Mouse (Mus musculus) adrenal gland, postnatal 14 days (tissue): ENCODE data around the gene Mok. TPM values are rescaled to one million over a fixed set of nuclear protein-coding genes. Genes with fewer than 3 reads are reported as not detected.
A peak's percentile ranks its signal among the peaks of the same experiment; 100 is the strongest.

Experiments used
- DNase-seq: peaks from one replicate; pipeline ENCODE4 v3.0.0; 2021; ENCODE audit warnings: mixed read lengths
- total RNA-seq: library from RNA; stranded (reverse); gene quantifications from 2 replicates; pipeline ENCODE4 v1.2.3, GENCODE M21; 2021

The Mok gene
- total RNA-seq, 1 experiment from 2014 or later = 0.93 TPM

DNA sequence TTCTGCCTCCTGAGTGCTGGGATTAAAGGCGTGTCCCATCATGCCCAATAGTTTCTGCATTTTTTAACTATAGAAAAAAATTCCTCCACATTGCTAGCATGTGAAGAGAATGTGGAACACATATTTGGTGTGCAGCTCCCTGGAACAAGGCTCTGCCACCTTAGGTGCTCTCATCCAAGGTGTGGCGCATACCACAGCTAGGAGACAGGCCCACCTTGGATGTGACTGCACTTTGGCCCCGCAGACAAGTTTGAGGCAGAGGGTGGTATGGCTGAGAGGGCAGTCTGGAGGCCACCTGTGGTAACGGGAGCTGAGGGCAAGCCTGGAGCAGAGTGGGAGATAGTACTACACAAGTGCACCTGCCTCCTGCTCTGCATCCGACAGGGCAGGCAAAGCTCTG, 31.9 kb downstream of the Mok start:
- no peak for DNase-seq

DNA sequence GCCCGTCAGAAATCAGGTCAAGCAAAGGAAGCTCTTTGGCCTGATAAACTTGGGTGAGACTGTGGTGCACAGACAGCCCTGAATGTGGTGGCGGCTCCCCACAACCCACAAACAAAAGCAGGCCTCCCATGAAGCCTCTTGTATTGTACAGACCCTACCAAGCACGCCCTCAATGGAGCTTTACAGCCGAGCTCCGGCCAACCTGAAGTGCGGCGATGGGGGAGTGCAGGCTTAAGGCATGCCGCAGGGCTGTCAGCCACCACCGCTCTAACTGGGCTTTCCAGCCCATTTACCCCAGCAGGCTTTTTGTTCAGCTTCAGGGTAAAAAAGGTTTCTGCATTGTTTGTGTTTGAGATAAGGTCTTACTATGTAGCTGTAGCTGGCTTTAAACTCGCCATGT, 32.3 kb downstream of the Mok start:
- no peak for DNase-seq

DNA sequence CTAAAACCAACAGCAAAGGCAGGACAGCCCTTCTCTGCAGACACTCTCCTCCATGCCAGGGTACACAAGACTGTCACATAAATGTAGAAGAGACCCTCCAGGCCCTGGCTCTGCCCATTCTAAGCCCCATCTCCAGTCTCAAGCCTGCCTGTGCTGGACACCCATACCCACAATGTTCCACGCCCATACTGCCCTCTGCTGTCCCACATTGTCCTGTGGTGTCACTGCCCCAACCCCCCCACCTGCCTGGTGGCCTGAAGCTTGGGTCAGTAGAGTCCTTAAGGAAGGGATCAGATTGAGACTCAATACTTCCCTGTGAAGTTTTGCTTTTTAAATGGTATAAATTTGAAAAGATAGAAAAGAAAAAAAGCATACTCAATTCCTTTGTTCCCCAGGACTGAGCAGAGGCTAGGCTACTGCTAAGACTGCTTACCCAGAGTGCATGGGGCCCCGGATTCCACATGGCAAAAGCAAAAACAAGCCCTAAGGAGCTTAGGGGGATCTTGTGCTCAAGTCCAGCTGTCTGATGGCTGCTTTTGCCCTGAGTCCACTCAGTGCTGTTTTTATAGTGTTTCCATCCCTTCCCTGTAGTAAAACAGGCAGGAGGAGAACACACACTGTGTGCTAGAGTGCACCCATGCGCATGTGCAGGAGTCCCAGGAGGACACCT, 34.3 kb downstream of the Mok start:
- peak; percentile 64 for DNase-seq

DNA sequence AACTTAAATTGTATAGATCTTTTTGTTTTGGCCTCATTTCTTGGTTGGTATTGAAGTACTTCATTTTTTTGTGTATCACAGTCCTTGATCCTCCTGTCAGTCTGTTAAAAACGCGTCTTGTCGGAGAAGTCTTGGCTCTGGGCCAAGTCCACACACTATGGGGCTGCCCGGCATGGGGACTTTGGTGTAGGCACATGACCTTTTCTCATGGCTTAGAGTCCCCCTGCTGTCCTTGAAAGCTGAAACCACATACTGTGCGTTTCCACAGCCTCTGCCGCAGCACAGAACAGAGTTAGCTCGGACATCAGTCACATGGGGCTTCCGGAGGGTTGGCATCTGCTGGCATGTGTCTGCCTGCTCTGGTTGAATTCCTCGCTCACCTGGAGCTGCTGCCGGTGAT, 36.5 kb downstream of the Mok start:
- peak; percentile 72 for DNase-seq

DNA sequence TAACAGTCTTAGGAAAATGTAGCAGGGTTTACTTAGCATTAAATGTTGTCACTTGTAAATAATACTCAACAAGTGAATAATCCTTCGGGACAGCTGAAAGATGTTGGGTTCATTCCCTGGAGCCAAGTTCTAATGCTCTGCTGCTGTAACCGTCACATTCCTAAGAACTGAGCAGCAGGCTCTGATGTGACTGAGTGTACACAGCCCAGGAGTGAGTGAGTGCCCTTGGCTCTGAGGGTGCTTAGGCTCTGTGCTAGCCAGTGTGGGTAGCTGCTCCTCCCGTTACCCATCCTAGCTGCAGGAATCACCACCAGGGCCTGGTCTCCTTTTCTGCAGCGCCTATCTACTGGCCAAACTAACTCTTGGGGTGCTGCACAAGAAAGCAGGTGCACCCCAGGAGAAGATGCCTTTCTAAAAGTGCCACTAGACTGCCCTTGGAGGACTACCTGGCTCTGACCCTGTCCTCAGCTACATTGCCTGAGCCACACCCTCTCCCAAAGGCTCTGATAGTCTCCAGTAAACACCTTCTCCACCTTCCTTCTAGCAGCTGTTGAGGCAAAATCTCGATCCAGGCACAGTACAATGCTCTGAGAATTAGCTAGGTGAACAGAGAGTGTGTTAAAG, 38.0 kb downstream of the Mok start:
- DNase-seq = no peak

- DNase-seq = no peak
These were observed 38.8 kb downstream of the Mok start for GRCm38 (mm10) chr12:110801876-110802464.

GRCm38 (mm10) chr12:110799226-110799625, 41.5 kb downstream of the Mok start:
- no peak for DNase-seq

DNA sequence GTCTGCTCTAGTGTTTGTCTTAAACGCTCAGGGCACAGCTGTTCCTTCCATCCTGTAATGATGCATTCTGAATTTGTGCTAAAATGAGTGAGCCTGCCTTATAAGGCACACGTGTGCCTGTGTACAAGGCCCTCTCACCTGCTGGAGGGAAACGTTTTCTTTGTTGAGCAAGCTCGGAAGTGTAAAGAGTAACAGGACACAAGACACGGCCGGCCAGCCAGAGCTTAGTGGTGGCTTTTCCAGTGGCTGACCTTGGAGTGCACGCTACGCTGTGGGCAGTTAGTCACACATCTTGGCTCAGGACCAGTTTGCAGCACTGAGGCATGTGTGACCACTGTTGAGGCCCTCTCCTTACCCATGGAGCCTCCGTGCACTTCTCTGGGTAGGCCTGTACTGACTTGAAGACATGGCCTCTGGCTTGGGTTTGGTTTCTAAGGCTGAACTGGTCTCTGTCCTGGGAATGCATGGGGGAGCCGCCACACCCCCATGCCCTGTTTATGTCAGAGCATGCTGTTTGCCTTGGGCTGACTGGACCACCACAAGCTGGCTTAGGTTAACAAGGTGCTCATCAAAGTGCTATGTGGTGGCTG, 42.8 kb downstream of the Mok start:
- DNase-seq = peak; percentile 86

GRCm38 (mm10) chr12:110797202-110797601, 43.5 kb downstream of the Mok start:
- DNase-seq = no peak

DNA sequence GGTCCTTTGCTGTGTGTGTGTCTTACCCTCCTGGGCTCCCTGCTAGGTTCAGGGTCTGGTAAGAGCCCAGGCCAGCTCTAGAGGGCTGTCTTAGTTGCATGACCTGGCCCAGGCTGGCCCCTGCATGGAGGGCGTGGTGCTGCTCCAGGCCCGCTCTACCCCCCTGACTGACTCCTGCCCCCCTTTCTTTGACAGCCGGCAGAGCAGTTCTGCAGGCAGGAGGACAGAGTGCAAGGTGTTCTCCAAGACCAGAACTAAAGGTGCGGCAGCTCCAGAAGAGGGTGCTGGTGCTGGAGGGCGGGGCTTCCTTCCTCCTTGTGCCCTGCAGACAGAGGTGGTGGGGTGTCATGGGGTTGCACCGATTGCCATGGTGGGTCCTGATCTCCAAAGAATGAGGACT, 44.0 kb downstream of the Mok start:
- no peak for DNase-seq

- DNase-seq = peak; percentile 39
These were observed 45.7 kb downstream of the Mok start for GRCm38 (mm10) chr12:110795035-110795434.

- DNase-seq = no peak
These were observed 49.7 kb downstream of the Mok start for GRCm38 (mm10) chr12:110791026-110791425.

- DNase-seq = no peak
These were observed 50.2 kb downstream of the Mok start for GRCm38 (mm10) chr12:110790580-110790979.

GRCm38 (mm10) chr12:110786243-110786642, 54.5 kb downstream of the Mok start:
- peak; percentile 36 for DNase-seq

DNA sequence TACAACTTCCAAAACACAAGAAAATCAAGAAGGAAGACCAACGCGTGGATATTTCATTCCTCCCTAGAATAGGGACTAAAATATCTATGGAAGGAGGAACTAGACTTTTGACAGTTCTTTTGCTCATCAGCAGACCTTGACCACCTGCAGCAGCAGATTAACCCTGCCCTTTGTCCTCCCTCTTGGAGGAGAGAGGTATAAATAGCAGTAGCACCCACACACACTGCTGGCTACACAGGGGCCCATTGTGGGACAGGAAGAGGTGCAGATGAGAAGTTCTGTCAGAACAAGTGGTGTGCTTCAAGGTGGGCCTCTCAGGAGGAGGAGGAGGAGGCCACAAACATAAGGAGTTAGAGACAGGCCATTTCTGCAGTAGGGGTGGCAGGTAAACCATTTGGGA, 56.5 kb downstream of the Mok start:
- no peak for DNase-seq

- no peak for DNase-seq
These were observed 58.5 kb downstream of the Mok start for GRCm38 (mm10) chr12:110782278-110782677.

DNA sequence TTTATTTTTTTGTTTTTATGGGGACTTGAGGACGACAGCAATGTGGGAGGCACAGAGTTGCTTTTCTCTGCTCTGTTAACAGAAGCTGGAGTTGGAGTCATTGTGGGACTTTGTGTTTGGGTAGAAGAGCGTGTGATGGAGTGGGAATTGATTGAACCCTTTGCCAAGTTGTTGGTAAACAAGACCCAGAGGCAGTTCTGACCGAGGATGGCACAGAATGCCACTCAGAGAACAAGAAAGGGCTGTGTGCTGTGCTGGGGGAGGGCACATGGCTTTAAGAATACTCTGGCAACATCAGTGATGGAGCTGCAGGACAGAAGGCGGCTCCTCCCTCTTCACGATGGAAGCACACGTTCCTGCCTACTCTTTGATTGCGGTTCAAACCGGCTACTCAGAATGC, 59.6 kb downstream of the Mok start:
- DNase-seq = no peak

DNA sequence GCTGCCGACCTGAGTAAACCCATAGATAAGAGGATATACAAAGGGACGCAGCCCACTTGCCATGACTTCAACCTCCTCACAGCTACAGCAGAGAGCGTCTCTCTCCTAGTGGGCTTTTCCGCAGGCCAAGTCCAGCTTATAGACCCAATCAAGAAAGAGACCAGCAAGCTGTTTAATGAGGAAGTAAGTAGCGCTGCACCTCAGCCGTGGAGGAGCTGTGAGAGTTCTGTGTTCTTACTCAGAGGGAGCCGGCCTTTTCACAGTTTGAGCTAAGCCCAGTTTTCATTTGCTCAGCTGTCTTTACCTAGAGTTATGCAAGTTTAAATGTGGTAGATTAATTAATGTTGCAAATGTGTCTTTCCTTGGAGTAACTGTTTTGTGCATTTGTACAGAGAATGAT, 61.4 kb downstream of the Mok start:
- DNase-seq = no peak

DNA sequence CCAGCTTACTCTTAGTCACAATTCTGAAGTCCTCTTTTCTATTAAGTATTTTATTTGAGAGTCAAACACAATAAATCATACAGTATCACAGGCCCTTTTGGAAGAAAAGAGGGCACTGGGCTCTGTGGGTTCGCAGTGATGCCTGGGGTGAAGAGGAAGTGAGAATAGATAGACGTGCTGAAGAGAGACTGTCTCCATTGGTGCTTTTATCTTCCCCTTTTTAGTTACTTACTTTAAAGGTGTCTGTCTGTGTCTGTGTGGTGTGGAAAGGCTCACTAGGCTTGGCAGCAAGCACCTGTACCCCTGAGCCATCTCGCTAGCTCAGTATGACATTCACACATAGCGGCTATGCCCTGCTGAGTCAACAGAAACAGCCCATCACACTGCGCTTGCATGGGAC, 62.9 kb downstream of the Mok start:
- no peak for DNase-seq

- DNase-seq = no peak
These were observed 64.9 kb downstream of the Mok start for GRCm38 (mm10) chr12:110775628-110776426.

GRCm38 (mm10) chr12:110771961-110772360, 68.8 kb downstream of the Mok start:
- no peak for DNase-seq

GRCm38 (mm10) chr12:110770479-110771247, 70.1 kb downstream of the Mok start:
- no peak for DNase-seq
